Mouse (Mus musculus): ENCODE data around the gene Prkar1a. TPM values are rescaled to one million over a fixed set of nuclear protein-coding genes. Genes with fewer than 3 reads are reported as not detected.

Prkar1a gene
- 309 and 325 TPM in 2 replicates for polyA plus RNA-seq (2012; rRNA removed)

GRCm38 (mm10) chr11:109649206-109649605 is at the start of gene Prkar1a:
TSS of gene Prkar1a (plus strand) at chr11:109649405.

DNA sequence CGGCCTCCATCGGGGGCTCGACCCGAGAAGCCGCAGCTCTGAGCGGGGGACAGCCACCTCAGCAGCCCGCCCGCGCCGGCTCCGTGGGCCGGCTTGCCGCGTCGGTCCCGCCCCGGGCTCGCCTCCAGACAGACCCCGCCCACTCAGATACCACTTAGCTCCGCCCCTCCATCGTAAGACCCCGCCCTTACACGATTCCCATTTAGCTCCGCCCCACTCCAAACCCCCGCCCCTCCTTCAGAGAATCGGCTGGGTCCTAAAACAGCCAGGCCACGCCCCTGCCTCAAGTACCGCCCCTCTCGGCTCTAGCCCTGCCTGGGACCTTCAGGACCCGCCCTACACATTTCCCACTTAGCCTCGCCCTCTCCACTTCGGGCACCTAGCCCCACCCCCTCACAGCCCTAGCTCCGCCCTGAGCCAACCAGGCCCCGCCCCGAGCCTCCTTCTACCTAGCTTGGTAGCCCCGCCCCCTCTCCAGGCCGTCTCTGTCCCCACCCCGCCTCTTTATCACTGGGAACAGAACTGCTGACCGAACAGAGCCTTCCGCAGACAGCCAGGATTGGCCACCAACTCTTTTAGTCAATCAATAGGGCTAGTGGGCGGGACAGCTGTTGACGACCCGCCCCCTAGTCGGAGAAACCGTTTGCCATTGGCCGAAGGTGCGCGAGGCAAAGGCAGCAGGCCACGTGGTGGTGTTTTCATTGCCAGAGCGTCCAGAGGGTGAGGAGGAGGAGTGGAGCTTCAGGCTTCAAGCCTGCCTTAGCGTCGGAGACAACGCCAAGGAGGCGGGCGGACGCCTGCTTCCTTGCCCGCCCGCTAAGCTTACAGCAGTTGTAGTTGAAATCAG is 37.7 kb upstream of the Prkar1a start, which contains the start of gene Wipi1:
Wipi1 (minus strand) TSS at position 665 of the 847 bp plus-strand sequence.

Other genes starting within 250 kb of the Prkar1a start
- 0.03 TPM in 1 of 2 replicates, not detected in the other for gene 9930022D16Rik, start 235.5 kb upstream of the Prkar1a start, polyA plus RNA-seq (2012; rRNA removed)
- gene Amz2, start 223.5 kb upstream of the Prkar1a start, polyA plus RNA-seq (2012; rRNA removed) = 238 and 241 TPM in 2 replicates
- 3.8 and 5.2 TPM in 2 replicates for gene Arsg, start 176.0 kb upstream of the Prkar1a start, polyA plus RNA-seq (2012; rRNA removed)
- 2.9 and 3.0 TPM in 2 replicates for gene Slc16a6, start 175.8 kb upstream of the Prkar1a start, polyA plus RNA-seq (2012; rRNA removed)
- gene Wipi1, start 37.4 kb upstream of the Prkar1a start, polyA plus RNA-seq (2012; rRNA removed) = 7.4 and 8.0 TPM in 2 replicates
- gene Fam20a, start 72.9 kb downstream of the Prkar1a start, polyA plus RNA-seq (2012; rRNA removed) = 4.1 and 4.7 TPM in 2 replicates
- not detected in 2 replicates for gene 1700012B07Rik, start 178.6 kb downstream of the Prkar1a start, polyA plus RNA-seq (2012; rRNA removed)

Data from central nervous system, embryonic 18 days (tissue).